Mouse (Mus musculus) gastrocnemius, postnatal 36 days (tissue): ENCODE data around the gene Sav1. TPM values are rescaled to one million over a fixed set of nuclear protein-coding genes. Genes with fewer than 3 reads are reported as not detected.
A peak's percentile ranks its signal among the peaks of the same experiment; 100 is the strongest.

Experiments used
- DNase-seq, 2 experiments: peaks; one replicate each; pipeline ENCODE4 v3.0.0; 2022
- intact Hi-C: fragments of 180-260 bp; cut with DNase I; formaldehyde crosslinking; loops from one replicate; pipeline ENCODE4 v1.15.1; 2025
- total RNA-seq, 2 experiments: library from RNA; stranded (reverse); gene quantifications; 2 replicates each; pipeline ENCODE4 v1.2.3; 2021

Sav1 gene
- total RNA-seq, 2 experiments from 2014 or later: 30.1 to 33.8 TPM

GRCm38 (mm10) chr12:69965644-69966043 is 21.2 kb downstream of the Sav1 start:
- intact Hi-C loops: no loop called here
- no peak for DNase-seq

GRCm38 (mm10) chr12:69963141-69963540 is 23.7 kb downstream of the Sav1 start:
- intact Hi-C loops: loop anchor here (2.0 to 5.0 kb wide), 3 partner anchors 54 to 98 kb away; no protein-coding TSS in a partner anchor
- no peak for DNase-seq

- intact Hi-C loops: loop anchor here (2.0 to 5.0 kb wide), 3 partner anchors 55 to 98 kb away; no protein-coding TSS in a partner anchor
- peak; percentile 57 to 63 for DNase-seq
These were observed 24.3 kb downstream of the Sav1 start for GRCm38 (mm10) chr12:69962468-69962867.

- DNase-seq: no peak
- intact Hi-C loops: no loop called here
These were observed 29.4 kb downstream of the Sav1 start for GRCm38 (mm10) chr12:69957378-69957777.

- intact Hi-C loops: no loop called here
- no peak for DNase-seq
These were observed 39.3 kb downstream of the Sav1 start for GRCm38 (mm10) chr12:69947502-69947901.

- intact Hi-C loops: no loop called here
- DNase-seq: no peak
These were observed 40.9 kb downstream of the Sav1 start for GRCm38 (mm10) chr12:69945861-69946260.

GRCm38 (mm10) chr12:69941655-69942329 is 45.0 kb downstream of the Sav1 start:
- no peak for DNase-seq
- intact Hi-C loops: no loop called here

- DNase-seq: no peak
- intact Hi-C loops: no loop called here
These were observed 47.5 kb downstream of the Sav1 start for GRCm38 (mm10) chr12:69939291-69939690.

- DNase-seq: no peak
- intact Hi-C loops: no loop called here
These were observed 49.1 kb downstream of the Sav1 start for GRCm38 (mm10) chr12:69937731-69938130.

GRCm38 (mm10) chr12:69926716-69927115 is 60.1 kb downstream of the Sav1 start:
- intact Hi-C loops: no loop called here
- no peak for DNase-seq

GRCm38 (mm10) chr12:69924012-69924411 is 62.8 kb downstream of the Sav1 start:
- DNase-seq: peak in 1 of 2 experiments; percentile 20
- intact Hi-C loops: no loop called here

GRCm38 (mm10) chr12:69923603-69924002 is 63.2 kb downstream of the Sav1 start:
- intact Hi-C loops: no loop called here

GRCm38 (mm10) chr12:69923128-69923527 is 63.7 kb downstream of the Sav1 start:
- intact Hi-C loops: no loop called here
- DNase-seq: no peak

More at GRCm38 (mm10) chr12:69923603-69924002, 63.2 kb downstream of the Sav1 start:
- DNase-seq: no peak

GRCm38 (mm10) chr12:69922099-69922498 is 64.7 kb downstream of the Sav1 start:
- intact Hi-C loops: no loop called here
- no peak for DNase-seq

GRCm38 (mm10) chr12:69917870-69918269 is 68.9 kb downstream of the Sav1 start:
- no peak for DNase-seq
- intact Hi-C loops: no loop called here

Other genes starting within 250 kb of the Sav1 start
- gene Cdkl1, start 195.7 kb downstream of the Sav1 start, total RNA-seq: under 1 TPM; 0.54 to 0.94 TPM
- gene Atl1, start 94.4 kb downstream of the Sav1 start, total RNA-seq: 1 to 10 TPM; 1.7 to 2.1 TPM
- gene Map4k5, start 93.8 kb downstream of the Sav1 start, total RNA-seq: 10 to 100 TPM; 18.2 to 20.5 TPM
- gene Nin, start 126.7 kb upstream of the Sav1 start, total RNA-seq: 10 to 100 TPM; 20.8 to 25.2 TPM
- gene Abhd12b, start 167.1 kb upstream of the Sav1 start, total RNA-seq: not detected
- 1 to 10 TPM; 1.5 to 1.7 TPM for gene Pygl, start 244.5 kb upstream of the Sav1 start, total RNA-seq